Mouse (Mus musculus) heart, embryonic 14.5 days (tissue): ENCODE results near the gene Rhox3e. TPM values are rescaled to one million over a fixed set of nuclear protein-coding genes. Genes with fewer than 3 reads are reported as not detected.
"Not testable (repeated sequence)": the region's sequence is repeated elsewhere in the genome, so short reads cannot be mapped to it uniquely, and the experiment has no call there.

Experiments
- ATAC-seq: fragments of 200-750 bp; cut with Nextera tagmentation; 2 replicates; pipeline ENCODE4 v1.8.0; 2017; ENCODE audit warnings: low read depth, moderate TSS enrichment; ENCODE audit not compliant: insufficient number of reproducible peaks, insufficient read depth, low FRiP score
- H3K27ac ChIP-seq, 2 experiments: fragments of 200-500 bp in 1 of 2; fragments of 300-500 bp in 1 of 2; sonication (generic) in 1 of 2; replicated peaks in 1 of 2; 2 replicates each; pipeline ENCODE4 v1.5.1; 2012 to 2014; ENCODE audit warnings: low read depth in 2 of 2, low read length in 2 of 2, control low read depth in 1 of 2, mild to moderate bottlenecking in 1 of 2, mixed read lengths in 1 of 2; ENCODE audit not compliant: control insufficient read depth in 1 of 2, insufficient read depth in 1 of 2
- H3K27me3 ChIP-seq: fragments of 300-500 bp; sonication (generic); 2 replicates; pipeline ENCODE4 v1.6.1; 2014; ENCODE audit warnings: mild to moderate bottlenecking, low read length, control low read depth; ENCODE audit not compliant: control insufficient read depth, insufficient read depth
- H3K36me3 ChIP-seq: fragments of 300-500 bp; sonication (generic); 2 replicates; pipeline ENCODE4 v1.6.1; 2014; ENCODE audit warnings: mild to moderate bottlenecking, control low read depth, low read length, mixed read lengths; ENCODE audit not compliant: control insufficient read depth, insufficient read depth
- H3K4me1 ChIP-seq, 2 experiments: fragments of 200-500 bp in 1 of 2; fragments of 300-500 bp in 1 of 2; sonication (generic) in 1 of 2; 2 replicates each; pipeline ENCODE4 v1.6.1; 2012 to 2014; ENCODE audit warnings: low read length in 2 of 2, control low read depth in 1 of 2, mixed read lengths in 1 of 2; ENCODE audit not compliant: control insufficient read depth in 2 of 2, insufficient read depth in 2 of 2
- H3K4me2 ChIP-seq: fragments of 300-500 bp; sonication (generic); 2 replicates; pipeline ENCODE4 v1.6.1; 2014; ENCODE audit warnings: mild to moderate bottlenecking, low read length
- H3K4me3 ChIP-seq, 2 experiments: fragments of 200-500 bp in 1 of 2; fragments of 300-500 bp in 1 of 2; sonication (generic) in 1 of 2; 2 replicates each; pipeline ENCODE4 v1.5.1; 2012 to 2014; ENCODE audit warnings: low read length in 2 of 2, mild to moderate bottlenecking in 2 of 2, control low read depth in 1 of 2, low read depth in 1 of 2, moderate library complexity in 1 of 2; ENCODE audit not compliant: control insufficient read depth in 1 of 2, insufficient read depth in 1 of 2
- H3K9ac ChIP-seq: fragments of 300-500 bp; sonication (generic); 2 replicates; pipeline ENCODE4 v1.6.1; 2014; ENCODE audit warnings: mild to moderate bottlenecking, low read length
- H3K9me3 ChIP-seq: fragments of 300-500 bp; sonication (generic); 2 replicates; pipeline ENCODE4 v1.6.1; 2016; ENCODE audit warnings: low read length, control low read depth; ENCODE audit not compliant: control insufficient read depth
- WGBS: fragments of 180-500 bp; shearing (Covaris S2); extraction: QIAGEN DNeasy Blood & Tissue Kit; methylation state at CpG from one replicate; pipeline ENCODE4 v1.1.7; 2014; 5-methylcytosine and 5-hydroxymethylcytosine counted together
- polyA plus RNA-seq: library from polyadenylated mRNA; unstranded; fragments of >200 nt; fragmentation: Nextera tagmentation; extraction: Ambion mirVana; gene quantifications from 2 replicates; pipeline ENCODE4 v1.2.1, GENCODE M21; 2014

The Rhox3e gene
- not detected in 2 replicates for polyA plus RNA-seq

GRCm38 (mm10) chrX:37541719-37542118 is at the start of gene Rhox3e:
Gene Rhox3e, plus strand, starts transcription at chrX:37542019.
- not testable (repeated sequence) for H3K9ac ChIP-seq, H3K4me1 ChIP-seq, ATAC-seq, H3K4me2 ChIP-seq, H3K4me3 ChIP-seq, H3K36me3 ChIP-seq, H3K27me3 ChIP-seq, H3K27ac ChIP-seq, H3K9me3 ChIP-seq
- no CpG with 5 or more reads among the region's 4 CpGs for WGBS

- H3K9ac ChIP-seq, H3K4me3 ChIP-seq, H3K9me3 ChIP-seq, H3K27me3 ChIP-seq, H3K27ac ChIP-seq, ATAC-seq, H3K4me2 ChIP-seq, H3K4me1 ChIP-seq, H3K36me3 ChIP-seq: not testable (repeated sequence)
- 92% methylated on average over 15 of the region's 18 CpGs for WGBS
These were observed 27.8 kb upstream of the Rhox3e start, which contains the start of gene Rhox4d for GRCm38 (mm10) chrX:37514059-37514458. Gene Rhox4d, plus strand, starts transcription at chrX:37514359.

GRCm38 (mm10) chrX:37530152-37530551 is 11.7 kb upstream of the Rhox3e start, which contains the start of gene Rhox2e:
Gene Rhox2e, plus strand, starts transcription at chrX:37530452.
- not testable (repeated sequence) for H3K9ac ChIP-seq, H3K36me3 ChIP-seq, H3K4me3 ChIP-seq, H3K9me3 ChIP-seq, H3K27ac ChIP-seq, H3K4me1 ChIP-seq, ATAC-seq, H3K27me3 ChIP-seq, H3K4me2 ChIP-seq
- WGBS = 97% methylated on average over 2 of the region's 8 CpGs

DNA sequence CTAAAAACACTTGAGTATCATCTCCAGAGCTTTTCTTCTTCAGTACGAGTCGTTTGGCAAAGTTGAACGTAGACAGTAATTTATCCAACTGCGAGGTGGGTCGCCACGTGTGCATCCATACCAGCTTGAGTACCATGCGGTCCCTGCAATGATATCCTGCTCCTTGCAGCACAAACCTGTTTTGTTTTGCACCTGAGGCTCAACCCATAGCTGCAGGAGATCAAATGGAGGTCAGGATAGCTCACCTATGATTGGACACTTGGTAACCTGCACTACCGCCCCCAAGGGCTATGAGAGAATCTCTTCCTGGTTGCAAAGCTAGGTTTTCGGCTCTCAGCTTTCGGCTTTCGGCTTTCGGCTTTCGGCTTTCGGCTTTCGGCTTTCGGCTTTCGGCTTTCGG is 15.3 kb downstream of the Rhox3e start, which contains the start of gene Rhox4e:
Gene Rhox4e (plus strand): TSS at position 301 of the 400 bp plus-strand sequence.
- not testable (repeated sequence) for H3K4me2 ChIP-seq, H3K27me3 ChIP-seq, H3K27ac ChIP-seq, H3K9ac ChIP-seq, H3K36me3 ChIP-seq, ATAC-seq, H3K4me3 ChIP-seq, H3K4me1 ChIP-seq, H3K9me3 ChIP-seq
- WGBS = 89% methylated on average over 9 of the region's 18 CpGs

GRCm38 (mm10) chrX:37571105-37571504 is 29.3 kb downstream of the Rhox3e start, which contains the start of gene Rhox2f:
Gene Rhox2f, plus strand, starts transcription at chrX:37571405.
- not testable (repeated sequence) for H3K4me1 ChIP-seq, H3K9me3 ChIP-seq, H3K4me3 ChIP-seq, H3K27ac ChIP-seq, H3K36me3 ChIP-seq, H3K27me3 ChIP-seq, ATAC-seq, H3K9ac ChIP-seq, H3K4me2 ChIP-seq
- WGBS = 89% methylated on average over 6 of the region's 8 CpGs

GRCm38 (mm10) chrX:37572638-37573037 is 30.8 kb downstream of the Rhox3e start:
- ATAC-seq, H3K9ac ChIP-seq, H3K9me3 ChIP-seq, H3K27me3 ChIP-seq, H3K4me1 ChIP-seq, H3K4me2 ChIP-seq, H3K4me3 ChIP-seq, H3K27ac ChIP-seq, H3K36me3 ChIP-seq: not testable (repeated sequence)
- WGBS = 61% methylated on average over 2 of the region's 2 CpGs

DNA sequence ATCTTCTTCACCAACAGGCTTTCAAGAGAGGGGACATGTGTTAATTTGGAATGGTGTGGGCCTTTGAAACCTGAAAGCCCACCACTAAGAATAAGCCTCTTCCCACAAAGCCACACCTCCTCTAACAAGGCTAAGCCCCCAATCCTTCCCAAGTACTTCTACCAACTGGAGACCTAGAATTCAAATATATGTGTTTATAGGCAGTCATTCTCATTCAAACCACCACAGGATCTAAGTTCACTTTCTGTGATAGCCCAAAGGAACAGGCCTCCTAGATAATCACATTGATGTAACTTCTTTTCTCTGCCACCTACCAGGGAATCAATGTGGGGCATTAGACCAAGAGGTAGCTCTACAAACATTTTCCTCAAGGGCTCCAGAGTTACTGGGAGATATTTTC is 38.9 kb downstream of the Rhox3e start, which contains the start of gene Rhox3f:
Gene Rhox3f (plus strand): TSS at position 301 of the 400 bp plus-strand sequence.
- H3K4me3 ChIP-seq, H3K27me3 ChIP-seq, H3K9me3 ChIP-seq, ATAC-seq, H3K9ac ChIP-seq, H3K4me2 ChIP-seq, H3K27ac ChIP-seq, H3K4me1 ChIP-seq, H3K36me3 ChIP-seq: not testable (repeated sequence)
